Mouse (Mus musculus): ENCODE data around the gene Aspg. TPM values are rescaled to one million over a fixed set of nuclear protein-coding genes. Genes with fewer than 3 reads are reported as not detected.

Aspg gene
- polyA plus RNA-seq, 1 experiment from 2014 or later, result 0.29 TPM

GRCm38 (mm10) chr12:112109701-112110100 lies 3.2 kb downstream of the Aspg start:
- no peak for DNase-seq (ENCODE audit: low spot score)

GRCm38 (mm10) chr12:112111323-112111722 lies 4.8 kb downstream of the Aspg start:
- Histone ChIP-seq H3K27ac (no peak overlapping the region), H3K4me1 (replicated peaks; ENCODE audit: control insufficient read depth, insufficient read depth, low read length) (no peaks in the 10 kb centered on the region), H3K27me3 (ENCODE audit: control insufficient read depth, insufficient read depth, low read length) (0 out of 2 replicates have a peak, but pooled peaks cover 4% of the 10 kb centered on the region), H3K9me3 (ENCODE audit: control insufficient read depth, low read length) (no peaks in the 10 kb centered on the region), H3K36me3 (replicated peaks; ENCODE audit: control insufficient read depth, insufficient read depth) (no peaks in the 10 kb centered on the region), H3K9ac (no peak overlapping the region), H3K4me3 (replicated peaks; ENCODE audit: low read length) (no peak overlapping the region), H3K4me2 (replicated peaks) (no peak overlapping the region)
- DNase-seq (ENCODE audit: low spot score), result no peak
- 92% methylated on average over 5 of the region's 5 CpGs for WGBS
- ATAC-seq (ENCODE audit: low FRiP score), result no peak

More at GRCm38 (mm10) chr12:112109701-112110100, 3.2 kb downstream of the Aspg start:
- H3K27ac ChIP-seq, result no peak overlapping the region
- H3K36me3 ChIP-seq (replicated peaks; ENCODE audit: control insufficient read depth, insufficient read depth), result no peaks in the 10 kb centered on the region
- H3K4me3 ChIP-seq (replicated peaks; ENCODE audit: low read length), result no peak overlapping the region
- WGBS, result 89% methylated on average over 9 of the region's 9 CpGs
- no peaks in the 10 kb centered on the region for H3K9me3 ChIP-seq (ENCODE audit: control insufficient read depth, low read length)
- no peak overlapping the region for H3K9ac ChIP-seq
- no peaks in the 10 kb centered on the region for H3K4me1 ChIP-seq (replicated peaks; ENCODE audit: control insufficient read depth, insufficient read depth, low read length)
- H3K4me2 ChIP-seq (replicated peaks), result no peak overlapping the region
- H3K27me3 ChIP-seq (ENCODE audit: control insufficient read depth, insufficient read depth, low read length), result 0 out of 2 replicates have a peak, but pooled peaks cover 9% of the 10 kb centered on the region
- ATAC-seq (ENCODE audit: low FRiP score), result no peak

GRCm38 (mm10) chr12:112112235-112112634 lies 5.8 kb downstream of the Aspg start:
- no peak overlapping the region for H3K27ac ChIP-seq
- WGBS, result 94% methylated on average over 6 of the region's 6 CpGs
- no peak for DNase-seq (ENCODE audit: low spot score)
- H3K27me3 ChIP-seq (ENCODE audit: control insufficient read depth, insufficient read depth, low read length), result no peaks in the 10 kb centered on the region
- H3K9me3 ChIP-seq (ENCODE audit: control insufficient read depth, low read length), result no peaks in the 10 kb centered on the region
- no peaks in the 10 kb centered on the region for H3K36me3 ChIP-seq (replicated peaks; ENCODE audit: control insufficient read depth, insufficient read depth)
- ATAC-seq (ENCODE audit: low FRiP score), result no peak
- no peaks in the 10 kb centered on the region for H3K4me1 ChIP-seq (replicated peaks; ENCODE audit: control insufficient read depth, insufficient read depth, low read length)
- no peak overlapping the region for H3K4me3 ChIP-seq (replicated peaks; ENCODE audit: low read length)
- no peak overlapping the region for H3K9ac ChIP-seq
- no peak overlapping the region for H3K4me2 ChIP-seq (replicated peaks)

GRCm38 (mm10) chr12:112112686-112113396 lies 6.4 kb downstream of the Aspg start:
- WGBS, result 25% methylated on average over 13 of the region's 13 CpGs
- DNase-seq (ENCODE audit: low spot score) (no peak), ATAC-seq (ENCODE audit: low FRiP score) (0 out of 2 replicates have a peak, but pooled peaks have one; percentile 22)
- Histone ChIP-seq H3K9ac (no peak overlapping the region), H3K27ac (no peak overlapping the region), H3K4me3 (replicated peaks; ENCODE audit: low read length) (no peak overlapping the region), H3K36me3 (replicated peaks; ENCODE audit: control insufficient read depth, insufficient read depth) (no peaks in the 10 kb centered on the region), H3K9me3 (ENCODE audit: control insufficient read depth, low read length) (no peaks in the 10 kb centered on the region), H3K27me3 (ENCODE audit: control insufficient read depth, insufficient read depth, low read length) (no peaks in the 10 kb centered on the region), H3K4me1 (replicated peaks; ENCODE audit: control insufficient read depth, insufficient read depth, low read length) (no peaks in the 10 kb centered on the region), H3K4me2 (replicated peaks) (no peak overlapping the region)

- H3K36me3 ChIP-seq (replicated peaks; ENCODE audit: control insufficient read depth, insufficient read depth), result no peaks in the 10 kb centered on the region
- no peak overlapping the region for H3K27ac ChIP-seq
- DNase-seq (ENCODE audit: low spot score), result peak; percentile 89
- H3K4me3 ChIP-seq (replicated peaks; ENCODE audit: low read length), result no peak overlapping the region
- ATAC-seq (ENCODE audit: low FRiP score), result no peak; the same call in 1 of the 2 replicates
- H3K9me3 ChIP-seq (ENCODE audit: control insufficient read depth, low read length), result no peaks in the 10 kb centered on the region
- no peak overlapping the region for H3K9ac ChIP-seq
- H3K4me2 ChIP-seq (replicated peaks), result no peak overlapping the region
- WGBS, result 15% methylated on average over 7 of the region's 7 CpGs
- no peaks in the 10 kb centered on the region for H3K4me1 ChIP-seq (replicated peaks; ENCODE audit: control insufficient read depth, insufficient read depth, low read length)
- H3K27me3 ChIP-seq (ENCODE audit: control insufficient read depth, insufficient read depth, low read length), result no peaks in the 10 kb centered on the region
Observed at GRCm38 (mm10) chr12:112113710-112114109, 7.2 kb downstream of the Aspg start.

GRCm38 (mm10) chr12:112117006-112117405 lies 10.5 kb downstream of the Aspg start:
- 82% methylated on average over 5 of the region's 5 CpGs for WGBS
- Histone ChIP-seq H3K36me3 (replicated peaks; ENCODE audit: control insufficient read depth, insufficient read depth) (no peaks in the 10 kb centered on the region), H3K4me2 (replicated peaks) (no peak overlapping the region), H3K4me3 (replicated peaks; ENCODE audit: low read length) (no peak overlapping the region), H3K27ac (no peak overlapping the region), H3K4me1 (replicated peaks; ENCODE audit: control insufficient read depth, insufficient read depth, low read length) (no peaks in the 10 kb centered on the region), H3K27me3 (ENCODE audit: control insufficient read depth, insufficient read depth, low read length) (no peaks in the 10 kb centered on the region), H3K9ac (no peak overlapping the region), H3K9me3 (ENCODE audit: control insufficient read depth, low read length) (no peaks in the 10 kb centered on the region)
- no peak for ATAC-seq (ENCODE audit: low FRiP score)
- no peak for DNase-seq (ENCODE audit: low spot score)

- H3K4me1 ChIP-seq (replicated peaks; ENCODE audit: control insufficient read depth, insufficient read depth, low read length), result no peaks in the 10 kb centered on the region
- DNase-seq (ENCODE audit: low spot score) (no peak), ATAC-seq (ENCODE audit: low FRiP score) (no peak)
- H3K9ac ChIP-seq, result no peak overlapping the region
- no peak overlapping the region for H3K27ac ChIP-seq
- no peak overlapping the region for H3K4me3 ChIP-seq (replicated peaks; ENCODE audit: low read length)
- no peak overlapping the region for H3K4me2 ChIP-seq (replicated peaks)
- H3K27me3 ChIP-seq (ENCODE audit: control insufficient read depth, insufficient read depth, low read length), result no peaks in the 10 kb centered on the region
- H3K36me3 ChIP-seq (replicated peaks; ENCODE audit: control insufficient read depth, insufficient read depth), result no peaks in the 10 kb centered on the region
- 79% methylated on average over 7 of the region's 7 CpGs for WGBS
- H3K9me3 ChIP-seq (ENCODE audit: control insufficient read depth, low read length), result no peaks in the 10 kb centered on the region
Observed at GRCm38 (mm10) chr12:112117649-112118048, 11.2 kb downstream of the Aspg start.

GRCm38 (mm10) chr12:112121188-112121587 lies 14.7 kb downstream of the Aspg start:
- no peak overlapping the region for H3K4me2 ChIP-seq (replicated peaks)
- DNase-seq (ENCODE audit: low spot score), result no peak
- WGBS, result 79% methylated on average over 3 of the region's 3 CpGs
- H3K36me3 ChIP-seq (replicated peaks; ENCODE audit: control insufficient read depth, insufficient read depth), result no peaks in the 10 kb centered on the region
- no peaks in the 10 kb centered on the region for H3K4me1 ChIP-seq (replicated peaks; ENCODE audit: control insufficient read depth, insufficient read depth, low read length)
- H3K9me3 ChIP-seq (ENCODE audit: control insufficient read depth, low read length), result no peaks in the 10 kb centered on the region
- no peaks in the 10 kb centered on the region for H3K27me3 ChIP-seq (ENCODE audit: control insufficient read depth, insufficient read depth, low read length)
- no peak overlapping the region for H3K27ac ChIP-seq
- H3K4me3 ChIP-seq (replicated peaks; ENCODE audit: low read length), result no peak overlapping the region
- H3K9ac ChIP-seq, result no peak overlapping the region
- no peak for ATAC-seq (ENCODE audit: low FRiP score)

- 88% methylated on average over 14 of the region's 14 CpGs for WGBS
- ATAC-seq (ENCODE audit: low FRiP score) (no peak), DNase-seq (ENCODE audit: low spot score) (no peak)
- Histone ChIP-seq H3K4me1 (replicated peaks; ENCODE audit: control insufficient read depth, insufficient read depth, low read length) (peaks cover 4% of the 10 kb centered on the region; the same call in 1 of the 2 replicates), H3K9ac (no peak overlapping the region), H3K4me3 (replicated peaks; ENCODE audit: low read length) (no peak overlapping the region), H3K4me2 (replicated peaks) (no peak overlapping the region), H3K9me3 (ENCODE audit: control insufficient read depth, low read length) (no peaks in the 10 kb centered on the region), H3K27ac (no peak overlapping the region), H3K36me3 (replicated peaks; ENCODE audit: control insufficient read depth, insufficient read depth) (no peaks in the 10 kb centered on the region), H3K27me3 (ENCODE audit: control insufficient read depth, insufficient read depth, low read length) (peaks cover 14% of the 10 kb centered on the region)
Observed at GRCm38 (mm10) chr12:112125903-112126302, 19.4 kb downstream of the Aspg start.

All from hindbrain, embryonic 14.5 days (tissue).